Mouse (Mus musculus) urinary bladder, adult 2 months (tissue): ENCODE measurements at regions not wholly inside any gene's neighbourhood (a gene's known extent, or its start where the extent isn't known, plus 50 kb on each side); places are given as distances from the start of the nearest gene placed in this dataset.

Source experiments
- DNase-seq: peaks from one replicate; pipeline ENCODE4 v3.0.0; 2022; ENCODE audit warnings: low spot score

DNA sequence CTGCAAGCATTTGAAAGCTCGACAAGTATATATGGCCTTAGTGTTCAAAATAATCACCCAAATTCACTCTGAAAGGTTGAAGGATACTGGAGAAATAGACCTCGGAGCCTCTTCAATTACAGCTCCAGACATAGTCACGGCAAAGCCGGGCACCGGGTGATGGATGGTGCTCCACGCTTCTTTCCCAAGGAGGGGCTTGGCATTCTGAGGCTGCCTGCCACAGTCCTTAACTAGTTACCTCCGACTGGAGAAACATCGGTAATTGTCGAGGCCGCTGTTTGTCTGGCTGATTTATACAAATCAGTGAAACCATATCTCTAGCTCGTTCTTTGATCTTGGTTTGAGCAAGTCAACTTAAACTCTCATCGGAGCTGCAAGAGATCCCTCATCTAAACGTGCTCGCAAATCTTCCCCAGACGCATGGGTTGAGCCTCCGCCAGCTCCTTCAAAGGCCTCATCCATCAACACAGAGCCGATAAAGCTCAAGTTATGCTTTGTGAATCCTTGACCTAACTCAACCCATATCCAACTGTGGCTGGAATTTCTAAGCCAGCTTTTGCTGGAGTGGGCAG lies 145.4 kb upstream of the Stx16 start:
- DNase-seq, result no peak

DNA sequence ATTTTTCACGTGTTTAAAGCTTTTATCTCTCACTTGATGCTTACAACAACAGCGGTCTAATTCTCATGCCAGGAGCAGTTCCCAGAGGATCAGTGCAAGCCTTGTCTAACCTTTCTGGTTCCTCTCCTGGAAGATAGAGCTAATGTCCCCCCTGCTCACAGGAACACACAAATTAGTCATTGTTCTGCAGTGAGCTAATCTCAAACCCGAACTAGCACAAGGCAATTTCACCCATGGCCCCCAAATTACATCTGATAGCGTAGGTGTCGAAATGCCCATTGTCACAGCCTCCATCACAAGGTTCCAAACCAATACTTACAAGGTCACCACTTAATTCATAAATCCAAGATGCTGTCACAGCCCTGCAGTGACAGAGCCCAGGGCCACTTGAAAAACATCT lies 140.4 kb upstream of the Stx16 start:
- DNase-seq, result no peak

DNA sequence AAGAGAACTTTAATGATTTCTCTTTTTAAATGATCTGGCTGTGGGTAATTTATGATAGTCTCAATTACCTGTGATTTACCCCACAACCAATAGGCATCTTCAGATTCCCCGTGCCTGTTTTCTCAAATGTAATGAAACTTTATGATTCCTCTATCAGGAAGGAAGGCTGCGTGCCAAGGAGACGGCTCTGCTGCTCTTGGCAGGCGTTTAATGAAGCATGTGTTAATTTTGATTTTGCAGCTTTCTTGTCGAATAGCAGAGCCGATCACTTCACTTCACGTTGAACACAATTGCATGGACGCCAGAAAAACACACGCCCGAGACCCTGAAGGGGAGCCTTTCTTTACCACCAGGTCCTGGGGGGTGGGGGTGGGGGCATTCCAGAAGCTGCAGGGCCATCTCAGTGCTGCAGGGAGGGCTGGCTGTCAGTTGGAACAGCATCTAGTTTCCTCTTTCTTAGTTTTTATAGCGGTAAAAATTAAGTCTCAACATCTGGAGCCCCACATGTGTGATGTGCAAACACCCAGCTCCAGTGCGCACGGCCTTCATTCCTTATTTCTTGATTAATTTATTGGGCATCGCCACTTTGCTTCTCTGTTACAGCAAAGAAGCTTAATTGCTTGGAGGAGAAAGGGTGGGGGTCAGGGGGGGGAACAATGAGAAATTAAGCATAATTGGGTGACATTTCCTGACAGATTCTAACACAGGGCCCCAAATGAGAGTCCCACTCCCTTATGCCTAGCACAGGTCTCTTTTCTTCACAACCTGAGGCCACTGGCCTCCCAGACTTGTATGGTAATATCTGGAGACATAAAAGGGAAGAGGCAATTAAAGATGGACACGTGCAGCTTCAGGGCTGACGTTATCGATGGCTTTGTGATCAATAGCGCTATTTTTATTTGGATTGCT lies 138.3 kb upstream of the Stx16 start:
- no peak for DNase-seq

DNA sequence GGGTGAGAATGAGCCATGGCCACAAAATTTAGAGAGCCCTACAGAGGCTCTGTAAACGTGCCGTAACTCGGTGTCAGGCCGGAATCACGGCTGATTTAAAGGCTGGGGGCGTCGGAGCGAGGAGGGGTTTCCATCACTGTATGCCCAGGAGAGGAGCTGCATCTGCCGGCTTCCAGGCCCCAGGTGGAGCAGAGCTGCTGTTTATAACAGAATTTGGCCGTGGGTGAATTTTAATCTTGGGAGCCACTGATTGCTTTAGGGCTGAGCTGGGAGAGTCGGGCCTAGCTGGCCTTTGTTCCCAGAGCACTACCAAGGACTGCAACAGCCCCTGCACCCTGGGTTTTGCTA lies 137.7 kb upstream of the Stx16 start:
- no peak for DNase-seq

DNA sequence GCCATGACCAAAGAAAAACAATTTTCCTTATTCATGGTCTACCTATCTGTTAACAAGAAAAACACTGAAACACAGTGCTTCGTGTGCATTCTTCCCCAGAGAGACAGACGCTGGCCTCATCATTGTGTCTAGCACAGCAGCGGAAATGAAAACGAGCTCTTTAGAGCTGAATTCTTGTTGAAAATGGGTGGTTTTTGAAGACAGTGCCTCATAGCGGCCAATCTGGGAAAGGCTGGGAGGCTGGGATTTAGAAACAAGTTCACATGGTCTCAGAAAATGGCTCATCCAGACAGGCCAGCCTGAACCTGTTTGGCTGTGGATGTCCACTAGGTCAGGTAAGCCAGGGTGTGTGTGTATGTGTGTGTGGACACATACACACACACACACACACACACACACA lies 130.7 kb upstream of the Stx16 start:
- no peak for DNase-seq

DNA sequence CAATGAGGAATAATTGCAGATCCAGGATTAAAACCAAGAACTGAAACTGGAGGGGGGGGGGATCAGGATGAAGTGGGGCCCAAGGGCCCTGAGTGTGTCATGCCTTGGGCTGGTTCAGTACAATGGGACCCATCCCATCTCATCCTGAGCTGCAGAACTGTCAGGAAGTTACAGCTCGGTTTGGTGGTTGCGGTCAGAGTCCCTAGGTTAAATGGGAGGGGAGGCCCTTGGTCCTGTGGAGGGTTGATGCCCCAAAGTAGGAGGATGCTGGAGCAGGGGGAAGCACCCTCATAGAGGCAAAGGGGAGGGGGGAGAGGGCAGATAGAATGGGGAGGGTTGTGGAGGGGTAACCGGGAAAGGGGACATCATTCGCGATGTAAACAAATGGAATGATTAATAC lies 127.5 kb upstream of the Stx16 start:
- no peak for DNase-seq

DNA sequence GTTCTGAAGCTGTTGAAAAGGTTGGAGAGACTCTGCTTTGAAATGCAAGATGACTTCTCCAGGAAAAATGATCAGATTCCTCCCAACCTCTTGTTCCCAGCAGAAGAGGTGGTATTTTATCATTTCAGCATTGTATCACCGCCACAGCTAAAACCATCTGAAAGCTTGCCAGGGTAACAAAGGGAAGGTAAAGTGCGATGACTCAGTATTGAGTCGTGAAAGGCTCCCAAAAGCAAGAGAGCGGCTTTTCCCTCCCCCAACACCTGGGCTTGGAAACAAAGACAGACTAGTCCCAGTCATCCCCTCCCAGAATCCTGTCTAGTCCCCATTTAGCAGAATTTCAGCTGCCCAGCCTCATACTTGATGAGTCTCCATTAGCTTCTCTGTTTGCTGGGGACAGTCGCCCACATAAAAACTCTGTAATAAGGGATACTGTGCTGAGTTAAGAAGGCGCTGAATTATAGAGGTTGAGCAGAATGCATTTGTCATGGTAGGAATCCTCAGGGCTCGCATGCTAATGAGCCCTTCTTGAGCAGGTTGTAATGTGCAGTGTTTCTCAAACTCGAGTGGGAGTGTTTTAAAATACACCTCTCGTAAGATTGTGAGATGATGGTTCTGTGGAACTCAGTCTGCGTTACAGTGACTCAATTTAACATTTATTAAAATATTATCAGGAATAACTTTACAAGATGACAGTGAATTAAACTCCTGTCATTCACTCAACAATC lies 125.8 kb upstream of the Stx16 start:
- no peak for DNase-seq

DNA sequence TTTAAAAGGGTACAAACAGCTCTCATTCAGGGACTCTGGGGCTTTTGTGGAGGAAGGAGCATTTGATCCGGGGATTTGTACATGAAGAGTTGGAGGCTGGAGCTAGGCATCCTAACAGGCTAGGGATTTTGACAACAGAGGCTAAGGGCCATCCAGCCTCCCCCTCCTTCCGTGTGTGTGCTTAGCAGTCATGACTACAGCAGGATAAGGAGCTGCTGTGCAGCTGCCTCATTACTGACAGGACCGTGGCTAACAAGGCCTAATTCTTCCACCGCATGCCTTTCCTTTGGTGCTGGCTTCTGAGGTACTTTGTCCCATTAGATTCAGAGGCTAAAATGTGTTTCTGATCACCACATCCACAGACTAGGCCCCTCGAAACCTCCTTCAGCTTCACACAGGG lies 110.0 kb upstream of the Stx16 start:
- peak; percentile 2 for DNase-seq

DNA sequence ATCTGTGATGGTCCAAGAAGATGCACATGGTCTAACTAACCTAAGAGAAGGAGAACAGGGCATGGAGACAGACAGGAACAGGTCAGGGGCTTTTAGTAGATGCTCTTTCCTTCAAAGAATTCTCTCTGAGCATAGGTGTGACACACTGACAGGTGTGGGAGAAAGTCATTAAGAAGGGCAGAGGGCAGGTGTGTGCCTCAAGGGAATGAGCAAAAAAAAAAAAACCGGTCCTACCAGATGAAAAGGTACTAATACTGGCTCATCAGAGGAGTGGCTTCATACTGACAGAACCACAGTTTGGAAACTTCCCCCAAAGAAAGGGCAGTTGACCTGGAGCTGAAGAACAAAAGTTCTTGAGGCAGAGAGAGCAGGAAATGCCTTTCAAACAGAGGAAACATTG lies 105.3 kb upstream of the Stx16 start:
- DNase-seq, result no peak

DNA sequence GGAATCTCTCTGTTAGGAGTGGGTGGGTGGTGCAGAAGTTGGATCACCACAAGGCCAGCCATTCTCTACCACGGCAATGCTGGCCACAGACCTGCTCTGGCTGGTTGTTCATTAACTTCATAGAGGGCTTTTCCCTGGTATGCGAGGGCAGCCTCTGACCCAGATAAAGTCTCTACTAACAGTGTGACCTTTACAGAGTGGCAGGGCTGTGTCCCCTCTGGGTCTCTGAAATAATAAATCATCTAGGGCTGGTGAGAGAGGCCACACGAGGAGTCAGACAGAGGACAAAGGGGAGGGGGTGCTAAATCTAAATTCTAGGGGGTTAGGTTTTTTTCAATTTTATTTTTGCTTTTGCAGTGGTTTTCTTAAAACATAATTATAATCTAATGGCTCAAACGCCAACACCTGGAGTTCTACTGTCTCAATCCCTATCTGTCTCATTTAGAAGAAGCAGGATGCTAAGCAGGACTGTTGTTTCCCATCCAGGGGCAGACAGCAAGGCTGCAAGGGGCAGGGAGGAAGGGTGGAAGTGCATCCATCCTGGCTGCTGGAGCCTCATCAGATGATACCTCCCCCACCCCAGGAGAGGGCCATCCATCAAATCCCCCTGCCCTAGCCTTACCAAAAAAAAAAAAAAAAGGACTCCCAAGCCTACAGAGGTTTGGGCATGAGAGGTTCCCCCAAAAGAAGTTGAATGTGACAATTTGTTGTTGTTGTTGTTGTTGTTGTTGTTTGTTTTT lies 99.6 kb upstream of the Stx16 start:
- no peak for DNase-seq

DNA sequence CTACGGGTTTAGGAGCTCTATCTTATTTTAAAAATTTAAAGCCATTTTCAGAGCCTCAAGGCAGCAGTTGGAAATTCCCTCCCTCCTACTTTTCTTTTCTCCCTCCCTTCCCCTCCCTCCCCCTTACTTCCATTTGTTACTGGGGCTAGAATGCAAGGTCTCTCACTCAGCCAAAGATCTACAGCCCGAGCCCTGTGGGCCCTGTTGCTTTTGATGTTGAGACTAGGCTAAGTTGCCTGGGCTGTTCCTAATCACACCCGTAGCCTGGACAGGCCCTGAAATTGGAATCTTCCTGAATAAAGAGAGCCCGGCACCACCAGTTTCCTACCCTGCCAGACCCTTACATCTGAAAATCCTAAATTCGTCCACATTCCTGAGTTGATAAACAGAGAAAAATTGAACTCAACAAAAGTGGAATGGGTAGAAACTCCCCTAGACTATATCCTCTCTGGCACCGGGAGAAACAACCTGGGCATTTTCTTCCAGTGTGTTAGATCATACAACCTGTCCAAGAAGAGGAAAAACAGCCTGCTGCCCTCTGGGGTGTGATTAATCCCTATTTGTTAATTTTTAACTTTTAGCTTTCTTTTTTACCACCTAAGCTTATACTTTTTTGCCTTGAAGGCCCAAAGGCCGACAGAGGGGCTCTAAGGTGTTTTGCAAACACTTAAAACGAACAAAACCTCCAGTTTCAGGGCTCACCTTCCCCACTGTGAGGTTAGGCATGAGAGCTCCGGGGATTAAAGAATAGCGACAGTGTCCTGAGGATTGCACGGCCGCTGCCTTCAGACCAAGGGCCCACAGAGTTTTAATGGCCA lies 98.7 kb upstream of the Stx16 start:
- DNase-seq, result no peak

DNA sequence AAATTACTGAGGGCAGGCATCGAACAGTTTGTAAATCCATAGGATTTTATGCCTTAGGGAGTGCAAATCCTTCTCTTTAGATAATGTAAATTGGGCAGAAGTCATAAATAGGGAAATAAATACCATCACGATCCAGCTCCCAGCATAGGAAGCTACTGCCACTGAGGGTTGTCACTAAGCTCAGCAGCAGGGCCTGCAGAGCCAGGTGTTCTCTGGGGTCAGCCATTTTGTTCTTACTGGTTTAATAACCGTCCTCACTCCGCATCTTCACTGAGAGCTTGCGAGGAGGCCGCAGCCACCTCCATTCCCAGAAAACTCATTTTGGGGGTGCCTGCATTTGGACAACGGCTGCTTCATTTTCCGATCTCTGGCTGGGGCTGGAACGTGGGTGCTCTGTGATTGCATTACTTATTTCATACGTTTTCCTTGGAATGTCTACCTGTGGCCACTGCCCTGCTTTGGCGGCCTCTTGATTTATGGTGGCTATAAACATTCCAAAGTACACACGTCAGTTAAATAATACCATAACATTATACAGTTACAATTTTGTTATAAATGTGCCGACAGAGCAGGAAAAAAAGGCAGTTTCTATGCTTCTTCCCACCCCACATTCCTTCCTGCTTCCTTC lies 97.9 kb upstream of the Stx16 start:
- no peak for DNase-seq

DNA sequence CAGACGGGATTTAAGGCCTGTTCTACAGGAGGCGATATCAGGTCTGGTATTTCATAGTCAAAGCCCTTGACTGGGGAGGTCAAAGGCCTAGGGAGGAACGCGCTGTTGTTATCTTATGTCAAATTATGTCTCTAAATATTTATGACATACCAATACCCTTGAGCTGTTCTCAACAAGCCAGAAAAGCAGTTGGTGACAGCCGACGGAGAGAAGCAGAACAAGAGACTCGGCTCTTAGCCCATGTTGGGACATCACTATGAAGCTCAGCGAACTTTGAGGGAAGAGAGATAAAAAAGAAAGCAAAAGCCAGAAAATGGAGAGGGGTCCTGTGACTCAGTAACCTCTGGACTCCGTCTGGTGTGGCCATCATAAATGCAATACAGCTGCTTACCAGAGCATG lies 95.1 kb upstream of the Stx16 start:
- no peak for DNase-seq

DNA sequence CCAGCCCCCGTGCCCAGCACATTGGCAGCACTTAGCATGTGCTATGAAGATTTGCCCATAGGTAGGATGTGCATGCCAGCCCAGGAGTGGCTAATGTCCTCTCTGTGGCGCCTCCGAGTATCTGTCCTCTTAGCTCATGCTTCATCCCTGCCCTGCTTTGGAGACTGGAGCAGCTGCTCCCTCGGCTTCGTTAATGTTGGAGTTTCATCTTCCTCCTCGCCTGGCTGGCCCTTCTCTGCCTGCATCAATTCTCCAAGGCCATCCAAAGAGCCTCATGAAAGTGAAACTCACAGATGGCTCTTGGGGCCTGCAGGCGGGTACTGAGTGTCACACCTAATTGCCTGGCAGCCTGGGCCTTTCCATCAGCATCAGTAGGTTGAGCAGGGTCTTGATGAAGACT lies 88.6 kb upstream of the Stx16 start:
- DNase-seq, result peak; percentile 10

DNA sequence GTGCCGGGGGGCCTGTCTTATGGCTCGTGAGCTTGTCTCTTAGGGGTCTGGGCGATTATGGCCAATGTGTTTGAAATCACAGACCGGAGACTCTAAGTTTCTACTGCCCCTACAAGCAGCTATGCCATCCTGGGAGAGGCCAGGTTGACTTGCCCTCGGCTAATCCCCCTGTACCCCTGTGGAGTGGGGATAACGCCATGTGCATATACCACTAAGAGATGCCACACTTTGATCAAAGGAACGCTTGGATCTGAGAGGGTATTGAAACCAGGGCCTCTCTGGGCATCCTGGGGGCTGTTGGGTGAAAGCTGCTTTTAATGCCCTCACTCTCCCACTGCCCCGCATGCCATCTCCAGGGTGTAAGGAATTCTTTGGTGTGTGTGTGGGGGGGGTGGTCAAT lies 88.2 kb upstream of the Stx16 start:
- DNase-seq, result no peak

DNA sequence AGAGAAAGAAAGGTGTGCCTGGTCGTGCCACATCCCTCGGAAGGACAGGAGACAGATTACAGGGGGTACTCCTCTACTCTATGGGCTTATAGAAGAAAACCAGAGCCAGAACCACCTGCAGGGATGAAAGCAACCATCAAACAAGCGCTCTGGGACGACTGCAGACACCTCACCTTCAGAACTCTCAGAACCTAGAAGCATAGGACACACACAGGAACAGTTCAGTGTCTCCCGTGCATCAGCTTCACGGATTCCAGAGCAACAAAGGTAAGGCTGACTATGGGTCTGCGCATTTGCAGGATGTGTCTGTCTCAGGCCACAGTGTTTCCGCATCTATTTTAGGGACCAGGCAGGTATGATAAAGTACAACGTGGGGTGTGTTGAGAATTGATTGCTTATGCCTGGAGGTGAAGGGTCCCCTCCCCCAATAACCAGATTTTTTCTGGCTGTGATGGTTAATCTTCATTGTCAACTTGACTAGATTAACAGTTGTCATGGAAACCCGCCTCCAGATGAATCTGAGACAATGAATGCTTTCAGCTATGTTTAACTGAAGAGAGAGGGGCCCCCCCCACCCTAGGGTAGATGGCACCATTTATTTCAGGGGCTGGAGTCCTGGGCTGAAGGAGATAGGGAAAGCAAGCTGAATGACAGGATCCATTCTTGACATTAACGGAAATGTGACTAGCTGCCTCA lies 87.3 kb upstream of the Stx16 start:
- no peak for DNase-seq

DNA sequence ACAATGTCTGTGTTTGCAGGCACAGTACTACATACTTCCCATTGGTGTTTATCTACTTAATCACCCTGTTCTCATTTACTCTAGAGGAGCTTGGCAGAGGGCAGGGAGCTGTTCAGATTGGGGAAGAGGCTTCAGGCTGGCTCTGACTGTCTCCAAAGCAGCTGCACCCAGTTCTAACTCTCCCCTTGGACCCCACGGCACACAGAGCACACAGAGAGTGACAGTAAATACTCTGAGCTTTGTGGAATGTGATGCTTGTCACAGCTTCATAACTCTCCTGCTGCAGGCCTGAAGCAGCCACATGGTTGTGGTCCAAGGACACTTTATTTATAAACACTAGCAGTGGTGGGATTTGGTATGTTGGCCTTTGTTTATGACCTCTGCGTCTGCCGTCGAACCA lies 85.4 kb upstream of the Stx16 start:
- DNase-seq, result no peak

DNA sequence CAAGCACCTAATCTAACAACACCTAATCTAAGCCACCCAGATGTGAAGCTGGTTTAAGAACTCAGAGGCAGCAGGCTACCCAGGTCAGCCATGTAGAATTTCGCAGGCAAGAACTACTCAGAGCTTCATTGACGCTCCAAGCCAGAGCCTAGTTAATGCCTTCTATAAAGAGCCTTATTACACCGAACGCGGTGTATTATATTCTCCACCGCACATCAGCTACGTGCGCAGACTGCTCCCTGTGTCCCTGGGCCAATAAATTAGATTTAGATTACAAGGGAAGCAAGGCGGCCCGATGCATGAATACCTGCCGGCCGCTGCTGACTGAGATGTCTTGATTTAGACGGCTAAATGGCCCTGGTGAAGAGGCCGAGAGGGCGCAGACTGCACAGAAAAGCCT lies 84.7 kb upstream of the Stx16 start:
- DNase-seq, result no peak

DNA sequence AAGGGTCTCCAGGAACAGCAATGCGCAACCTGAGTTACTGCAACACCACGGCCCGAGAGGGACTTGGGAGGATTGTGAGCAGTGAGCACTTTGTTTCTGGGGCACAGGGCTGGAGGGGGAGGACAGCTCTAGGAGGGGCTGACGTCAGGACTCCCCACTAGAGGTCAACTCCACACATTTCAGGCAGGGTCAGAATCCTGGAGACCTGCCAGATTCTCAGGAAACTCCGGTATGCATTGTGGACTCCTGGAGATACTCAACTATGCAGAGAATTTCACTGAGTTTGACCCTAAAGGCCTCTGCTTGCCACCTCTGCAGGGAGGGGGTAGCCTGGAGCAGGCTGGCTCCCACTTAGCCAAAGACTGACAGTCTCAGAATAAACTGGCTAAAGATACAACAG lies 84.1 kb upstream of the Stx16 start:
- no peak for DNase-seq

DNA sequence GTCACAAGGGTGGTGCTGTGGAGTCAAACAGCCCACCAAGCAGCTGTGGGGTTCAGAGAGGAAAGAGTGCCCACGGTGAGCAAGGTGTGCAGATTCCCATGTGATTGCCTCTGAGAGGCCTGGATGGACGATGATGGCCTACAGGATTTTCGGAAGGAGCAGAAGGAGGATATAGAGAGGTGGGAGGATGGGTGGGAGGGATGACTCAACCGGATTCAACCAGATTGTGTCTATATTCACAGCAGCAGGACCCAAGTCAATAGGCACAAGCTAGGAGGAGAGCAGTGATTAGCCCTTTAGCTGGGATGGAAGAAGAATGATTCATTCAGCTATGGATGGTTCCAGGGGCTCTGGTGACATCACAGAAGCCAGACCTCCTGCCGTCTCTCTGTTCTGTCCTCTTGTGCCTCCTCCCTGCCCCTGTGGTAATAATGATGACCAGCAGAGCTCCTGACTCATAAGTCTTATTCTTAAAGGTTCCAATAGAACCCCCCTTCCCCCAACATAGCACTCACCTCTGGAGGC lies 82.6 kb upstream of the Stx16 start:
- DNase-seq, result no peak
